Mouse (Mus musculus): Measurements from ENCODE around the gene Aoc2. TPM values are rescaled to one million over a fixed set of nuclear protein-coding genes. Genes with fewer than 3 reads are reported as not detected.

Gene Aoc2
- 2.0 and 2.2 TPM in 2 replicates for polyA plus RNA-seq (2015; fragmentation: Nextera tagmentation; extraction: Ambion mirVana)

DNA sequence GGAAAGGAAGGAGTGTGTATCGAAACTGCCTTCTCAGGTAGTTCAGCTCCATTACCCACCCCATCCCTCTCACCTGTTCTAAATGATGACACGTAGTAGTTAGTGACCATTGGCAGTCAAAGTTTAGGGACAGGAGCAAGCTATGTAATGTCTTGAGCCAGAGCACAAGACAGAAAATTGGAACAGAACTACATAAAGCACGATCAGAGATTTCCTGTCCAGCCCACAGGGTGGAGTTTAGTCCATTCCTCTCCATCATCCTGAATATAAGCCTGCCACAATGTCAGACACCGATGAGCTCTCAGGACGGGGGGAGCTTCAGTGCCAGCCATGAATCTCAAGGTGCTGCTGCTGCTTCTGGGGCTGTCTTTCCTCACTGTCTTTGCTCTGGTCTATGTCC, at the start of gene Aoc2:
Aoc2 (plus strand) TSS at position 301 of the 400 bp plus-strand sequence.
- no peaks in the 10 kb centered on the region for H3K9me3 ChIP-seq (replicated peaks; ENCODE audit: control insufficient read depth, low read length, poor library complexity, severe bottlenecking)
- WGBS = 98% methylated on average over 5 of the region's 5 CpGs
- no peak within 1 kb of the TSS for H3K27ac ChIP-seq (ENCODE audit: low read length)
- H3K4me3 ChIP-seq (ENCODE audit: low read depth, low read length) = no peak within 1 kb of the TSS
- H3K9ac ChIP-seq (ENCODE audit: low read depth, low read length) = no peak within 1 kb of the TSS
- H3K4me1 ChIP-seq (ENCODE audit: control insufficient read depth, insufficient read depth, low read length) = no peaks in the 10 kb centered on the region
- H3K36me3 ChIP-seq (ENCODE audit: control insufficient read depth, insufficient read depth, low read length) = peaks cover 31% of the 10 kb centered on the region
- H3K4me2 ChIP-seq (ENCODE audit: low read length) = no peak within 1 kb of the TSS
- ATAC-seq = no peak
- H3K27me3 ChIP-seq (ENCODE audit: control insufficient read depth, insufficient read depth, low read depth, low read length) = no peaks in the 10 kb centered on the region

- no peaks in the 10 kb centered on the region for H3K36me3 ChIP-seq (ENCODE audit: control insufficient read depth, insufficient read depth, low read length)
- H3K4me2 ChIP-seq (ENCODE audit: low read length) = no peak overlapping the region
- H3K9ac ChIP-seq (ENCODE audit: low read depth, low read length) = no peak overlapping the region
- peaks cover 20% of the 10 kb centered on the region for H3K4me1 ChIP-seq (ENCODE audit: control insufficient read depth, insufficient read depth, low read length)
- WGBS = 70% methylated on average over 4 of the region's 4 CpGs
- no peak overlapping the region for H3K4me3 ChIP-seq (ENCODE audit: low read depth, low read length)
- no peak overlapping the region for H3K27ac ChIP-seq (ENCODE audit: low read length)
- no peak for ATAC-seq
- no peaks in the 10 kb centered on the region for H3K27me3 ChIP-seq (ENCODE audit: control insufficient read depth, insufficient read depth, low read depth, low read length)
- H3K9me3 ChIP-seq (replicated peaks; ENCODE audit: control insufficient read depth, low read length, poor library complexity, severe bottlenecking) = no peaks in the 10 kb centered on the region
Observed at GRCm38 (mm10) chr11:101275309-101275708, 49.6 kb upstream of the Aoc2 start.

DNA sequence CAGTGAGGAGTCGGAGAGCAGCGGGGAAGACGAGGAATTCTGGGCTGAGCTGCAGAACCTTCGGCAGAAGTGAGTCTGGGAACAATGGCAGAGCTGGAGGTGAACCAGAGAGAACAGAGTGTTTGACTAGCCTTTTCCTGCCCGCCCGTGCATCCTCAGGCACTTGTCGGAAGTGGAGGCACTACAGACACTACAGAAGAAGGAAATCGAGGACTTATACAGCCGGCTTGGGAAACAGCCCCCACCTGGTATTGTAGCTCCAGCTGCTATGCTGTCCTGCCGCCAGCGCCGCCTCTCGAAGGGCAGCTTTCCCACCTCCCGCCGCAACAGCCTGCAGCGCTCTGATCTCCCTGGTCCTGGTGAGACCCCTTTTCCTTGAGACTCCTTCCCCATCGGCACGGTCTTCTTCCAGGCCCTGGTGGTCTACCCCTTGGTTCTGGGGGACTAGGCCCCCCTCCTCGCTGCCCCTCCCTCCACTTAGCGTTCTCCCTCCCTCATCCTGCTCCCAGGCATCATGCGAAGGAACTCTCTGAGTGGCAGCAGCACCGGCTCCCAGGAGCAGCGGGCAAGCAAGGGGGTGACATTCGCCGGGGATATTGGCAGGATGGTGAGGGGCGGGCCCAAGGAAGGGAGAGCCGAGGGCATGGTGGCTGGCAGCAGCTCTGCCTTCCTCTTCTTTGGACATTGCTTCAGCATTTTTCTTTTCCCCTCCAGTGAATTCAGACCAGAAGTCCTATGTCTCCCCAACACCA, 48.4 kb upstream of the Aoc2 start:
- 24% methylated on average over 26 of the region's 27 CpGs for whole genome bisulfite sequencing
- no peaks in the 10 kb centered on the region for H3K36me3 ChIP-seq (ENCODE audit: control insufficient read depth, insufficient read depth, low read length)
- no peaks in the 10 kb centered on the region for H3K9me3 ChIP-seq (replicated peaks; ENCODE audit: control insufficient read depth, low read length, poor library complexity, severe bottlenecking)
- no peaks in the 10 kb centered on the region for H3K27me3 ChIP-seq (ENCODE audit: control insufficient read depth, insufficient read depth, low read depth, low read length)
- no peak overlapping the region for H3K27ac ChIP-seq (ENCODE audit: low read length)
- H3K4me2 ChIP-seq (ENCODE audit: low read length) = 0 out of 2 replicates have a peak overlapping the region, but pooled peaks have one; percentile 11
- peaks cover 20% of the 10 kb centered on the region for H3K4me1 ChIP-seq (ENCODE audit: control insufficient read depth, insufficient read depth, low read length)
- H3K9ac ChIP-seq (ENCODE audit: low read depth, low read length) = no peak overlapping the region
- H3K4me3 ChIP-seq (ENCODE audit: low read depth, low read length) = no peak overlapping the region
- ATAC-seq = no peak

DNA sequence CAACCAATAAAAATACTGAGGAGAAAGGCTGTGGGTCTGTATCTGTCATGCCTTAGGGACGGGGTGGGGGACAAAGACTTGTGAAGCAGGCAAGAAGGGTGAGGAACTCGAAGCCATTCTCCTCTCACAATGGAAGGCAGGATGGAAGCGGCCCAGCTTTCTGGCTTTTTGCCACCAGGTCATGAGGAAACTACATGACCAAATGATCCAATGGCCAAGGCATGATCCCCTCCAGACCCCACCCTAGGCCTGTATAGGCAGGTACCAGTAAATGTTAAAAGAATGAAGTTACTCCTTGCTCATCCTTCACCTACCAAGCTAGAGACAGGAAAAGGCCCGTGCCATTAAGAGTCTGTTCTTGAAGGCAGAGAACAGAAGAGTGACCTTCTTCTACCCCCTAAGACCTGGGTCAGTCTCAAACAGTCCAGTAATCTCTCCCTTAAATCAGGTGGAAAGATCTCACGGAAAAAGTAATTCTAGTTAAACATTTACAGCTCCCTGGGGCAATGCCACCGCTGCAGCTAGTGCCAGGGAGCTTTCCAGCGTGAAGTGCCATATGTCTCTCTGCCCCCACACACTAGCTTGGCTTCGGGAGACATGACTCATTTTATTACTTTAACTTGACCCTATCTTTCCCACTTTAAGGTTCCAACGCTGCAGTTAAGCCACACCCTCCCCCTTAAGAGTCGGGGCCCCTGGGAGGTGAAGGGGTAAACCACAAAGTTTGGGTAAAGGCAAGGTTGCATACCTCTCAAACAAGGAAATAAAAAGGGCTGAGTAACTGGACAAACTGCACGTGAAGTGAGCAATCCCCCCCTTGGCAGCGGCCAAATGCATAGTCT, 47.3 kb upstream of the Aoc2 start:
- peak overlapping the region; percentile 72 for H3K4me2 ChIP-seq (ENCODE audit: low read length)
- no peak for ATAC-seq
- no peak overlapping the region for H3K27ac ChIP-seq (ENCODE audit: low read length)
- 79% methylated on average over 12 of the region's 12 CpGs for WGBS
- no peaks in the 10 kb centered on the region for H3K9me3 ChIP-seq (replicated peaks; ENCODE audit: control insufficient read depth, low read length, poor library complexity, severe bottlenecking)
- no peaks in the 10 kb centered on the region for H3K36me3 ChIP-seq (ENCODE audit: control insufficient read depth, insufficient read depth, low read length)
- H3K4me1 ChIP-seq (ENCODE audit: control insufficient read depth, insufficient read depth, low read length) = peaks cover 20% of the 10 kb centered on the region
- peak overlapping the region; percentile 74 for H3K4me3 ChIP-seq (ENCODE audit: low read depth, low read length)
- no peaks in the 10 kb centered on the region for H3K27me3 ChIP-seq (ENCODE audit: control insufficient read depth, insufficient read depth, low read depth, low read length)
- peak overlapping the region; percentile 81 for H3K9ac ChIP-seq (ENCODE audit: low read depth, low read length)

- peak within 1 kb of the TSS; percentile 72 for H3K4me2 ChIP-seq (ENCODE audit: low read length)
- peak; percentile 98 for ATAC-seq
- H3K9me3 ChIP-seq (replicated peaks; ENCODE audit: control insufficient read depth, low read length, poor library complexity, severe bottlenecking) = no peaks in the 10 kb centered on the region
Observed at GRCm38 (mm10) chr11:101278223-101279192, 46.4 kb upstream of the Aoc2 start, which contains the start of the genes Cntd1 and Coa3. Cntd1 (plus strand) TSS chr11:101279012. Coa3 (minus strand) TSS chr11:101279114.

GRCm38 (mm10) chr11:101279193-101279569, 45.7 kb upstream of the Aoc2 start:
- H3K27ac ChIP-seq (ENCODE audit: low read length) = no peak overlapping the region
- H3K36me3 ChIP-seq (ENCODE audit: control insufficient read depth, insufficient read depth, low read length) = no peaks in the 10 kb centered on the region
- H3K9me3 ChIP-seq (replicated peaks; ENCODE audit: control insufficient read depth, low read length, poor library complexity, severe bottlenecking) = no peaks in the 10 kb centered on the region
- H3K4me1 ChIP-seq (ENCODE audit: control insufficient read depth, insufficient read depth, low read length) = peaks cover 20% of the 10 kb centered on the region
- WGBS = 55% methylated on average over 14 of the region's 14 CpGs
- H3K4me3 ChIP-seq (ENCODE audit: low read depth, low read length) = peak overlapping the region; percentile 74
- ATAC-seq = peak; percentile 27
- peak overlapping the region; percentile 72 for H3K4me2 ChIP-seq (ENCODE audit: low read length)
- no peak overlapping the region for H3K9ac ChIP-seq (ENCODE audit: low read depth, low read length)
- no peaks in the 10 kb centered on the region for H3K27me3 ChIP-seq (ENCODE audit: control insufficient read depth, insufficient read depth, low read depth, low read length)

More at GRCm38 (mm10) chr11:101278223-101279192, 46.4 kb upstream of the Aoc2 start, which contains the start of the genes Cntd1 and Coa3:
- Histone ChIP-seq H3K4me3 (ENCODE audit: low read depth, low read length) (peak within 1 kb of the TSS; percentile 74), H3K9ac (ENCODE audit: low read depth, low read length) (peak within 1 kb of the TSS; percentile 81), H3K4me1 (ENCODE audit: control insufficient read depth, insufficient read depth, low read length) (peaks cover 20% of the 10 kb centered on the region), H3K27me3 (ENCODE audit: control insufficient read depth, insufficient read depth, low read depth, low read length) (no peaks in the 10 kb centered on the region), H3K36me3 (ENCODE audit: control insufficient read depth, insufficient read depth, low read length) (no peaks in the 10 kb centered on the region), H3K27ac (ENCODE audit: low read length) (peak within 1 kb of the TSS; percentile 74)
- 10% methylated on average over 45 of the region's 45 CpGs for WGBS

GRCm38 (mm10) chr11:101280837-101281236, 44.0 kb upstream of the Aoc2 start:
- Histone ChIP-seq H3K27ac (ENCODE audit: low read length) (no peak overlapping the region), H3K4me3 (ENCODE audit: low read depth, low read length) (no peak overlapping the region), H3K9ac (ENCODE audit: low read depth, low read length) (no peak overlapping the region), H3K4me1 (ENCODE audit: control insufficient read depth, insufficient read depth, low read length) (peaks cover 20% of the 10 kb centered on the region), H3K4me2 (ENCODE audit: low read length) (no peak overlapping the region), H3K9me3 (replicated peaks; ENCODE audit: control insufficient read depth, low read length, poor library complexity, severe bottlenecking) (no peaks in the 10 kb centered on the region), H3K27me3 (ENCODE audit: control insufficient read depth, insufficient read depth, low read depth, low read length) (no peaks in the 10 kb centered on the region), H3K36me3 (ENCODE audit: control insufficient read depth, insufficient read depth, low read length) (no peaks in the 10 kb centered on the region)
- no peak for ATAC-seq
- 42% methylated on average over 7 of the region's 7 CpGs for WGBS

- Histone ChIP-seq H3K27ac (ENCODE audit: low read length) (no peak overlapping the region), H3K4me3 (ENCODE audit: low read depth, low read length) (no peak overlapping the region), H3K9ac (ENCODE audit: low read depth, low read length) (no peak overlapping the region), H3K27me3 (ENCODE audit: control insufficient read depth, insufficient read depth, low read depth, low read length) (no peaks in the 10 kb centered on the region), H3K4me2 (ENCODE audit: low read length) (no peak overlapping the region), H3K4me1 (ENCODE audit: control insufficient read depth, insufficient read depth, low read length) (peaks cover 7% of the 10 kb centered on the region), H3K9me3 (replicated peaks; ENCODE audit: control insufficient read depth, low read length, poor library complexity, severe bottlenecking) (no peaks in the 10 kb centered on the region), H3K36me3 (ENCODE audit: control insufficient read depth, insufficient read depth, low read length) (no peaks in the 10 kb centered on the region)
- no peak for ATAC-seq
- WGBS = 28% methylated on average over 5 of the region's 5 CpGs
Observed at GRCm38 (mm10) chr11:101282896-101283295, 42.0 kb upstream of the Aoc2 start.
